Mouse (Mus musculus) kidney, embryonic 15.5 days (tissue): ENCODE measurements around the gene Tsc22d4. TPM values are rescaled to one million over a fixed set of nuclear protein-coding genes. Genes with fewer than 3 reads are reported as not detected.
"Not testable (repeated sequence)": the region's sequence is repeated elsewhere in the genome, so short reads cannot be mapped to it uniquely, and the experiment has no call there.

Experiments
- ATAC-seq: fragments of 200-750 bp; cut with Nextera tagmentation; replicated peaks from 2 replicates; pipeline ENCODE4 v1.8.0; 2017; ENCODE audit warnings: moderate TSS enrichment; ENCODE audit not compliant: low FRiP score
- H3K27ac ChIP-seq: fragments of 300-500 bp; sonication (generic); 2 replicates; pipeline ENCODE4 v1.5.1; 2015; ENCODE audit warnings: mild to moderate bottlenecking, inconsistent platforms
- H3K27me3 ChIP-seq: fragments of 300-500 bp; sonication (generic); 2 replicates; pipeline ENCODE4 v1.6.1; 2015; ENCODE audit warnings: inconsistent platforms
- H3K36me3 ChIP-seq: fragments of 300-500 bp; sonication (generic); 2 replicates; pipeline ENCODE4 v1.6.1; 2015; ENCODE audit warnings: inconsistent platforms
- H3K4me1 ChIP-seq: fragments of 300-500 bp; sonication (generic); 2 replicates; pipeline ENCODE4 v1.6.1; 2015; ENCODE audit warnings: inconsistent platforms
- H3K4me2 ChIP-seq: fragments of 300-500 bp; sonication (generic); 2 replicates; pipeline ENCODE4 v1.6.1; 2015; ENCODE audit warnings: moderate library complexity, mild to moderate bottlenecking, inconsistent platforms
- H3K4me3 ChIP-seq: fragments of 300-500 bp; sonication (generic); replicated peaks from 2 replicates; pipeline ENCODE4 v1.5.1; 2015; ENCODE audit warnings: mild to moderate bottlenecking, inconsistent platforms
- H3K9ac ChIP-seq: fragments of 300-500 bp; sonication (generic); 2 replicates; pipeline ENCODE4 v1.6.1; 2015; ENCODE audit warnings: mild to moderate bottlenecking, inconsistent platforms
- H3K9me3 ChIP-seq: fragments of 300-500 bp; sonication (generic); replicated peaks from 2 replicates; pipeline ENCODE4 v1.6.1; 2016; ENCODE audit warnings: inconsistent platforms
- WGBS: fragments of 180-500 bp; shearing (Covaris S2); methylation state at CpG from one replicate; pipeline ENCODE4 v1.1.7; 2015; ENCODE audit warnings: mixed read lengths; 5-methylcytosine and 5-hydroxymethylcytosine counted together
- polyA plus RNA-seq: library from polyadenylated mRNA; unstranded; fragments of >200 nt; fragmentation: Nextera tagmentation; extraction: Ambion mirVana; gene quantifications from 2 replicates; pipeline ENCODE4 v1.2.1, GENCODE M21; 2015

Gene Tsc22d4
- polyA plus RNA-seq, result 111 and 126 TPM in 2 replicates

DNA sequence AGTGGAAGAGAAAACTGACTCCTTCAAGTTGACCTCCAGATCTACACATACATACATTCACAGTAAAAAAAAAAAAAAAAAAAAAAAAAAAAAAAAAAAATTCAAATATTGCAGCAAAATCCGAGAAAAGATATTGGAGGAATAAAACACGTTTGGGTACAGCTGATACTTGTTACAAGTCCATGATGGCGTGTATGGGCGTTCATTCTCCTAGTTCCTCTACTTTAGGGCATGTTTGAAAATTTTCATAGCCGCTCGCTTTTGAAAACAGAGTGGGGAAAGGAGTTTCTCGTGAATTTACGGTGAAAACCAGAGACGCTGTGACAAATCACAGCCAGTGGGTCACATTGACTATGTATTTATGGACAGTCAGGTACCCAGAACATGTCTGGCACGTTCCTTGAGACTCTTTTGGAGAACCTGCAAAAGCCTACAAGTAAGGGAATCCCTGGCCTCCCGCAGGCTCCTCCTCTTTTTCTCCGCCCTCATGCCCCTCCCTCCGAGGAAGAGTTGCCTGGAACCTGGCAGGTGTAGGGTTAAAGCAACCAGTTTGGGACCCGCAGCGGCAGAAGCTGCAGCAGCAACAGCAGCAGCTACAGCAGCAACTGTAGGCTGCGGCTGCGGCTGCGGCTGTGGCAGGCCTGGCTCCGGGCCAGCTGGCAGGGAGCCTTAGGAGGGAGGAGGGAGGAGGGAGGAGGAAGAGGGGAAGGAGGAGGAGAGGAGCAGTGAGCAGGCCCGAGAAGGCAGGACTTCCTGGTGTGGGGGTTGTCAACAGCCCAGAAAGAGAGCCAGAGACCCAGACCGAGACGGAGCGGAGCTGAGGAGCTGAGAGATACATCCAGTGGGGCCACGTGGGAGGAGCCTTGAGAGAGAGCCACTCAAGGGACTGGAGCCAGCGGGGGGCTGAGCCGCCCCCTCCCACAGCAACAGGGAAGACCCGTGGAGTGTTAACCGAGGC, at the start of gene Tsc22d4:
Gene Tsc22d4, plus strand, starts transcription at position 517 of the 958 bp plus-strand sequence.
- Histone ChIP-seq H3K9me3 (no peaks in the 10 kb centered on the region), H3K4me3 (peak within 1 kb of the TSS; percentile 77), H3K27ac (peak within 1 kb of the TSS; percentile 99), H3K4me1 (peaks cover 45% of the 10 kb centered on the region), H3K9ac (peak within 1 kb of the TSS; percentile 85), H3K36me3 (peaks cover 7% of the 10 kb centered on the region), H3K27me3 (no peaks in the 10 kb centered on the region), H3K4me2 (peak within 1 kb of the TSS; percentile 86)
- ATAC-seq, result peak; percentile 90
- 3% methylated on average over 28 of the region's 28 CpGs for WGBS

- H3K36me3 ChIP-seq, result no peaks in the 10 kb centered on the region
- 75% methylated on average over 4 of the region's 4 CpGs for WGBS
- no peaks in the 10 kb centered on the region for H3K4me1 ChIP-seq
- no peaks in the 10 kb centered on the region for H3K27me3 ChIP-seq
- H3K9me3 ChIP-seq, result no peaks in the 10 kb centered on the region
- no peak overlapping the region for H3K4me3 ChIP-seq
- H3K27ac ChIP-seq, result no peak overlapping the region
- no peak overlapping the region for H3K4me2 ChIP-seq
- H3K9ac ChIP-seq, result no peak overlapping the region
- ATAC-seq, result no peak
These were observed 49.6 kb upstream of the Tsc22d4 start for GRCm38 (mm10) chr5:137695930-137696329.

GRCm38 (mm10) chr5:137699080-137699479, 46.5 kb upstream of the Tsc22d4 start:
- H3K4me3 ChIP-seq, result no peak overlapping the region
- no peaks in the 10 kb centered on the region for H3K27me3 ChIP-seq
- no peak overlapping the region for H3K9ac ChIP-seq
- no peaks in the 10 kb centered on the region for H3K9me3 ChIP-seq
- H3K4me1 ChIP-seq, result no peaks in the 10 kb centered on the region
- no peaks in the 10 kb centered on the region for H3K36me3 ChIP-seq
- no peak for ATAC-seq
- H3K27ac ChIP-seq, result no peak overlapping the region
- no peak overlapping the region for H3K4me2 ChIP-seq
- WGBS, result 66% methylated on average over 3 of the region's 3 CpGs

- Histone ChIP-seq H3K9ac (no peak overlapping the region), H3K27me3 (no peaks in the 10 kb centered on the region), H3K9me3 (no peaks in the 10 kb centered on the region), H3K4me1 (no peaks in the 10 kb centered on the region), H3K27ac (no peak overlapping the region), H3K36me3 (no peaks in the 10 kb centered on the region), H3K4me3 (no peak overlapping the region), H3K4me2 (no peak overlapping the region)
- ATAC-seq, result no peak
- 72% methylated on average over 2 of the region's 2 CpGs for WGBS
These were observed 45.7 kb upstream of the Tsc22d4 start for GRCm38 (mm10) chr5:137699850-137700249.

- H3K4me2 ChIP-seq, result no peak overlapping the region
- 0 out of 2 replicates have a peak, but pooled peaks cover 2% of the 10 kb centered on the region for H3K4me1 ChIP-seq
- no peak overlapping the region for H3K27ac ChIP-seq
- no peak overlapping the region for H3K4me3 ChIP-seq
- no peak for ATAC-seq
- H3K9me3 ChIP-seq, result no peaks in the 10 kb centered on the region
- H3K27me3 ChIP-seq, result no peaks in the 10 kb centered on the region
- no peaks in the 10 kb centered on the region for H3K36me3 ChIP-seq
- no peak overlapping the region for H3K9ac ChIP-seq
- 33% methylated on average over 6 of the region's 6 CpGs for WGBS
These were observed 40.3 kb upstream of the Tsc22d4 start for GRCm38 (mm10) chr5:137705242-137705641.

DNA sequence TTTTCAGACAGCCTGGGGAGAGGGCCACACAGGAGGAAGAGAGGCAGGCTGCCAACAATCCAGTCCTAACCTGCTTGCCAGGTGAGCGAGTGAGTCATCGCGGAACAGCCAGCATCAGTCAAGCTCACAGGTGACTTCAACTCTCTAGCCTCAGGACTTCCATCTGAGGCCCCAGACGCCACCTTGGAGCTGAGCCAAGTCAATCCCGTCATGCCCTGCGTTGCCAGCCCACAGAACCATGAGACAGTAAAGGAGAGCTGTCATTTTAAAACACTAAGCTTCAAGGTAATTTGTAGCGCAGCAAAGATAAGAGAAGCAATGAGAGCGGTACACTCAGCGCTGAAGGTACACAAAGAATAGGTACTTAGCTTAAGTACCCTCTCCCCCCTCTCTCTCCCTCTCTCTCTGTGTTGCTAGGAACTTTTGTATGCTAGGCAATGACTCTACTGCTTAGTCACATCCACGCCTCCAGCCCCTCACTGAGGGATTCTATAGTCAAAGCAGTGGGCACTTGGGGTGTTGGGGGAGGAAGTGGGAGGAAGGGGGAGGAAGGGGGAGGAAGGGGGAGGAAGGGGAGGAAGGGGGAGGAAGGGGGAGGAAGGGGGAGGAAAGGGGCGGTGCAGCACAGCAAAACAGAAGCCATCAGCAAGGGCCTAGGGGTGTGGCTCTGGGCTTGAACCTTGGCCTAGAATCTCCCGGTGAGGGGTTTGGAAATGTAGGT, 38.5 kb upstream of the Tsc22d4 start:
- no peaks in the 10 kb centered on the region for H3K27me3 ChIP-seq
- H3K27ac ChIP-seq, result peak overlapping the region; percentile 71

DNA sequence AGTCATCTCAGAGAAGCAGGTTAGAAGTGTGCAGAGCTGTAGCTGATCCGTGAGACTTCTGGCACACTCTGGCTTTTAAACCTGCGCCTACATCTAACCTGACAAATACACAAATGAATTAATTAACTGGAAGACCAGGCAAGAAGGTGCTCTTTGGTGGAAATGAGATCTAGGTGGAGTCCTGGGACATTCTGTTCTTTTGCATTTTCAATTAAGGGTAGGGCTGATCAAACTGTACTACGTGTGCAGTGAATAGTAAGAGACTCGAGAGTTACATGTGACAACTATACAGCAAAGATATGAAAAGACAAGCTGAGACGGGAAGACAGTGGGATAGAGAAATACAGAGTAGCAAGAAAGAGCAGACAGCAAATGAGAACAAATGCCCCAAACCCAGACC, 32.1 kb upstream of the Tsc22d4 start:
- H3K4me3 ChIP-seq, result no peak overlapping the region
- H3K27me3 ChIP-seq, result no peaks in the 10 kb centered on the region
- no peak overlapping the region for H3K9ac ChIP-seq
- 81% methylated on average over 5 of the region's 5 CpGs for WGBS
- H3K4me1 ChIP-seq, result no peaks in the 10 kb centered on the region
- no peaks in the 10 kb centered on the region for H3K36me3 ChIP-seq
- no peak overlapping the region for H3K27ac ChIP-seq
- ATAC-seq, result no peak
- H3K9me3 ChIP-seq, result no peaks in the 10 kb centered on the region
- no peak overlapping the region for H3K4me2 ChIP-seq

More for the DNA sequence above, 38.5 kb upstream of the Tsc22d4 start:
- no peak overlapping the region for H3K4me3 ChIP-seq
- ATAC-seq, result peak; percentile 76
- H3K9ac ChIP-seq, result no peak overlapping the region
- no peaks in the 10 kb centered on the region for H3K36me3 ChIP-seq
- 0 out of 2 replicates have a peak, but pooled peaks cover 2% of the 10 kb centered on the region for H3K4me1 ChIP-seq
- WGBS, result 68% methylated on average over 12 of the region's 12 CpGs
- H3K4me2 ChIP-seq, result no peak overlapping the region
- no peaks in the 10 kb centered on the region for H3K9me3 ChIP-seq

DNA sequence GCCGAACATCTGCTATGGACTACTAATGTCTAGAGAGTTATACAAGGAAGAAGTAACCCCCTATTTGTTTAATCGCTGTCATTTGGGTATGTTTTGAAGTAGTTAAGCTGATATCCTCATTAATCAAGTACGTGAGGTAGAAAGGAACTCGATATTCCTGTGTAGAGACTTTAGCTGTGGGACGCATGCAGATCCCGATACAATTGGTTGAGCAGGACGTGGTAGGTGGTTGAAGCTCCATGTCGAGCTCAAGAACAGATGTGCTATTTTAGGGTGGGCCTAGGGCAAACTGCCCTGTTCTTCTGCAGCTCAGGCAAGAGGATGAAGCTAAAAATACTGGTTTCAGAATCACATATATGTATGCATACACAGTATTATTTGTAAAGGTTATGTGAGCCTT, 29.8 kb upstream of the Tsc22d4 start:
- Histone ChIP-seq H3K4me3 (no peak overlapping the region), H3K4me2 (no peak overlapping the region), H3K27me3 (no peaks in the 10 kb centered on the region), H3K9me3 (no peaks in the 10 kb centered on the region), H3K9ac (no peak overlapping the region), H3K27ac (no peak overlapping the region), H3K36me3 (no peaks in the 10 kb centered on the region), H3K4me1 (peaks cover 10% of the 10 kb centered on the region)
- WGBS, result 37% methylated on average over 8 of the region's 8 CpGs
- ATAC-seq, result 0 out of 2 replicates have a peak, but pooled peaks have one; percentile 52

DNA sequence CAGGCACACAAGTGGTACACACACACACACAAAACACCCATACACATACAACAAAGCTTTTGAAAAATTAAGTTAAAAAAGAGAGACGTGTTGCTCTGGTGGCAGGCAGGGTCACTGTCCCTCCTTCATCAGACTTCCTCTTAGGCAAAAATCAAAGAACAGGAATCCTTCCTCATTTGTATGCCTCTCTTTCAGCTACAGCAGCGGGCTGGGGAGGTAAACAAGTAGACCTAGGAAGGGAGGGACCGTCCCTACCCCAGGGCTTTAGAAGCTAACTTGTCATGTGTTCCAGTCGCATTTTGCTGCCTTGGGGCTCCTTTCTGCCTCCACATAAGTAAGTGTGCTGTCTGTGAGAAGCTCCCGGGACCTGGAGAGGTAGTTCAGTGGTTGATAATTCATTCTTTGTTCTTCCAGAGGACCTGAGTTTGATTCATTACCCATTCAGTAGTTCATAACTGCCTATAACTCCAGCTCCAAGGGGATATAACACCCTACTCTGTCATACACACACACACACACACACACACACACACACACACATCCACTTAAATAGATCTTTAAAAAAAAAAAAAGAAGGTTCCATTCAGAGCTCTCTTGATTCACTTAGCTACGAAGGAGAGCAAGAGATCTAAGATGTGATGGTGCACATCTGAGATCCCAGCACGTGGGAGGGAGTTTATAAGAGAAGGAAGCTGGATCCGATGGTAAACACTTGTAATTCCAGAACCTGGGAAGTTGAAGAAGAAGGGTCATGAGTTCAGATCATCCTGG, 27.3 kb upstream of the Tsc22d4 start:
- peaks cover 11% of the 10 kb centered on the region for H3K4me1 ChIP-seq
- no peak for ATAC-seq
- no peak overlapping the region for H3K4me2 ChIP-seq
- no peak overlapping the region for H3K4me3 ChIP-seq
- 51% methylated on average over 8 of the region's 8 CpGs for WGBS
- no peak overlapping the region for H3K9ac ChIP-seq
- H3K36me3 ChIP-seq, result no peaks in the 10 kb centered on the region
- no peak overlapping the region for H3K27ac ChIP-seq
- H3K27me3 ChIP-seq, result peaks cover 5% of the 10 kb centered on the region; the same call in 1 of the 2 replicates
- H3K9me3 ChIP-seq, result no peaks in the 10 kb centered on the region

- no peaks in the 10 kb centered on the region for H3K9me3 ChIP-seq
- ATAC-seq, result no peak
- H3K36me3 ChIP-seq, result no peaks in the 10 kb centered on the region
- peaks cover 9% of the 10 kb centered on the region; the same call in 1 of the 2 replicates for H3K27me3 ChIP-seq
- no peak overlapping the region for H3K27ac ChIP-seq
- no peak overlapping the region for H3K4me2 ChIP-seq
- peaks cover 11% of the 10 kb centered on the region for H3K4me1 ChIP-seq
- no peak overlapping the region for H3K4me3 ChIP-seq
- 71% methylated on average over 6 of the region's 6 CpGs for WGBS
- H3K9ac ChIP-seq, result no peak overlapping the region
These were observed 26.4 kb upstream of the Tsc22d4 start for GRCm38 (mm10) chr5:137719088-137719487.

DNA sequence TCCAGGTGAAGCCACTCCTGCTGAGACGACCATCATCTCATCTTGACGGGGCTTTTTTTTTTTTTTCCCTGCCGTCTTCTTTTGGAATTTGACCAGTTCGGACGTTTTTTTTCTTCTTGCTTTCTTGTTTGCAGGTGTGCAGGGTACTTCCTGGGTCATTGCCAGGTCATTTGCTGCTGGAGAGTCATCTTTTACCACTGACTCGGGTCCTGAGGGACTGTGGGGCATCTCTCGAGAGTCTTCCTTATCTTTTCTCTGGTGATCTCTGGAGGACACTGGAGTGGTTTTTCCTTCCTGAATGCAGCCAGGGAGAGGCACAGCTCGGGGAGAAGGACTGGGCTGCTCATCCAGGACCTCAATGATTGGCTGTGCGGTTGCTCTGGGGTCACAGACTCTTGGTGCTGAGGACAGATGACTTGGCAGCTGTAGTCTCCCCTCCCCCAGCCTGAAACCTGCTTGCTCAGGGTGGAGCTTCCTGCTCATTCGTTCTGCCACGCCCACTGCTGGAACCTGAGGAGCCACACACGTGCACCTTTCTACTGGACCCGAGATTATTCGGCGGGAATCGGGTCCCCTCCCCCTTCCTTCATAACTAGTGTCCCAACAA, 24.9 kb upstream of the Tsc22d4 start:
- ATAC-seq, result 0 out of 2 replicates have a peak, but pooled peaks have one; percentile 25
- H3K27me3 ChIP-seq, H3K36me3 ChIP-seq, H3K9ac ChIP-seq, H3K27ac ChIP-seq, H3K9me3 ChIP-seq: not testable (repeated sequence)
- peak overlapping the region; percentile 18; the same call in 1 of the 2 replicates for H3K4me3 ChIP-seq
- WGBS, result 15% methylated on average over 11 of the region's 16 CpGs
- H3K4me2 ChIP-seq, result peak overlapping the region; percentile 53
- H3K4me1 ChIP-seq, result peaks cover 11% of the 10 kb centered on the region
